Mouse (Mus musculus) small intestine, adult 2 months (tissue): ENCODE measurements around the gene Scn7a.

Source experiments
- CTCF ChIP-seq: fragments of 200-500 bp; IDR thresholded peaks from 2 replicates; pipeline ENCODE4 v1.5.1; 2012; ENCODE audit warnings: low read depth, mild to moderate bottlenecking, control low read depth, inconsistent platforms, low read length, moderate library complexity, mixed read lengths; ENCODE audit not compliant: insufficient replicate concordance, insufficient read length; ENCODE audit errors: extremely low read depth
- POLR2A ChIP-seq: fragments of 200-500 bp; IDR thresholded peaks from 2 replicates; pipeline ENCODE4 v1.6.1; 2012; ENCODE audit warnings: low read depth, mild to moderate bottlenecking, control low read depth, inconsistent platforms, low read length, moderate library complexity

- no peak for TF ChIP-seq POLR2A
- no peak for TF ChIP-seq CTCF
These were observed 140.3 kb downstream of the Scn7a start for GRCm38 (mm10) chr2:66644384-66644783.
